Mouse (Mus musculus): ENCODE results near the gene Ercc1. TPM values are rescaled to one million over a fixed set of nuclear protein-coding genes. Genes with fewer than 3 reads are reported as not detected.

Ercc1 gene
- polyA plus RNA-seq, 1 experiment from 2014 or later = 80.6 TPM

DNA sequence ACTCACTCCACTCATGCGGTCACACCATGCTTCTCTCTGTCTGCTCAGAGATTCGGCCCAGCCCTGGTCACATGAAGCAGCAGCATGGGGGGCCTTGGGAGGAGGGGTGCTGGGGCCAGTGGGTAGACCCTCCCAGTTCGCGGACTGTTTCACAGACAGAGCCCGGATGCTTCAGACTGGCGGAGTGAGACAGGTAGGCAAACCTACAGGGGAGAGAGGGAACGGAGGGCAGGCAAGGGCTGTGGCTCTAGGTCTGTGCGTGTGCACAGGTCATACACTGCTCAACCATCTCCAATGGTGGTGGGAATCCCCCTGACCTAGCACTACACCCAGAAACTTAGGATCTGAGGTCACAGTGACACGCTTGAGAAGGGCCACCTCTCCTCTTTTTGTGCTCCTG, 25.1 kb upstream of the Ercc1 start:
- ATAC-seq = peak; percentile 71
- no peaks in the 10 kb centered on the region for H3K36me3 ChIP-seq (ENCODE audit: control insufficient read depth, insufficient read depth, low read length)
- H3K9me3 ChIP-seq (ENCODE audit: control insufficient read depth, low read length) = no peaks in the 10 kb centered on the region
- 0 out of 2 replicates have a peak overlapping the region, but pooled peaks have one; percentile 47 for H3K27ac ChIP-seq (ENCODE audit: low read depth, low read length)
- H3K9ac ChIP-seq (ENCODE audit: low read depth, low read length) = peak overlapping the region; percentile 68
- peak overlapping the region; percentile 91 for H3K4me2 ChIP-seq (ENCODE audit: low read length)
- WGBS = 26% methylated on average over 9 of the region's 9 CpGs
- H3K4me3 ChIP-seq (ENCODE audit: low read length) = peak overlapping the region; percentile 62
- no peaks in the 10 kb centered on the region for H3K27me3 ChIP-seq (replicated peaks; ENCODE audit: control insufficient read depth, insufficient read depth, low read length)
- peaks cover 12% of the 10 kb centered on the region for H3K4me1 ChIP-seq (ENCODE audit: control insufficient read depth, insufficient read depth, low read depth, low read length)

DNA sequence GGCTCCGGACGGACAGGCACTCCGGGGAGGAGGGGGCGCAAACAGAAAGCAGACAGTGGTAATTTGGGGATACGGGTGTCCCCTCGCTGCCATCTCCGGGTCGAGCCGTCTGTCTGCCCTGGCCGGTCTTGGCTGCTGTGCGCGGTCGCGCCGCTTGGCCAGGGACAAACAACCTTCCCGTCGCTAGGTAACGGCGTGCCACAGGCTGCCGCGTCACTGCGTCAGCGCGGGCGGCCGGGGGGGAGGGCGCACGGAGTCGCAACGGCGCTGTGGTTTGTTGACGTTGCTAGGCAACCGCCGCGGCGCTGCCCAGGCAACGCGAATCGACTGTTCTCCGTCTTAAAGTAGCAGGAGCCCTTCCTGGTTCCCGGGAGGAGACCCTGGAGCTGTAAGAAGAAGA, 24.7 kb upstream of the Ercc1 start:
- under 1% methylated on average over 41 of the region's 41 CpGs for WGBS
- 0 out of 2 replicates have a peak overlapping the region, but pooled peaks have one; percentile 47 for H3K27ac ChIP-seq (ENCODE audit: low read depth, low read length)

DNA sequence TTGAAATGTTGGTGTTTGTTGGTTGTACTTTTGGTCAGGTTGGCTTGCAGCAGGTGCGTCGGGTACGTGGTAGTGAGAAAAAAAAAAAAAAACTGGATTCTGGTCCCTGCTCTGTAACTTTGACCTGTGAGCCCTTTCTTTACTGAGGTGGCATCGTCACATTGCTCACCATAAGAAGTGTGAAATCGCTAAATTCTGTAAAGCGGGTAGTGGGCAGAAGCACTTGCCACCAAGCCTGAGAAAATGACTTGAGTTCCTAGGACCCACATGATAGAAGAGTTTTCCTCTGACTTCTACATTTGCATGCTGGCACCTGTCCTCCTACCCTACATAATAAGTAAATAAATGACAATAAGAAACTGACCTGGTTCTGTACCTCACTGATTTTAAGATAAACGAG, 23.9 kb upstream of the Ercc1 start:
- H3K9me3 ChIP-seq (ENCODE audit: control insufficient read depth, low read length) = no peaks in the 10 kb centered on the region
- WGBS = 37% methylated on average over 7 of the region's 7 CpGs
- peak overlapping the region; percentile 60 for H3K9ac ChIP-seq (ENCODE audit: low read depth, low read length)
- peak overlapping the region; percentile 62 for H3K4me3 ChIP-seq (ENCODE audit: low read length)
- H3K36me3 ChIP-seq (ENCODE audit: control insufficient read depth, insufficient read depth, low read length) = no peaks in the 10 kb centered on the region
- H3K4me1 ChIP-seq (ENCODE audit: control insufficient read depth, insufficient read depth, low read depth, low read length) = peaks cover 12% of the 10 kb centered on the region
- no peak for ATAC-seq
- H3K4me2 ChIP-seq (ENCODE audit: low read length) = peak overlapping the region; percentile 91
- H3K27me3 ChIP-seq (replicated peaks; ENCODE audit: control insufficient read depth, insufficient read depth, low read length) = no peaks in the 10 kb centered on the region
- no peak overlapping the region for H3K27ac ChIP-seq (ENCODE audit: low read depth, low read length)

More for the DNA sequence above, 24.7 kb upstream of the Ercc1 start:
- peak overlapping the region; percentile 62 for H3K4me3 ChIP-seq (ENCODE audit: low read length)
- peak overlapping the region; percentile 68 for H3K9ac ChIP-seq (ENCODE audit: low read depth, low read length)
- no peaks in the 10 kb centered on the region for H3K36me3 ChIP-seq (ENCODE audit: control insufficient read depth, insufficient read depth, low read length)
- H3K27me3 ChIP-seq (replicated peaks; ENCODE audit: control insufficient read depth, insufficient read depth, low read length) = no peaks in the 10 kb centered on the region
- no peaks in the 10 kb centered on the region for H3K9me3 ChIP-seq (ENCODE audit: control insufficient read depth, low read length)
- H3K4me2 ChIP-seq (ENCODE audit: low read length) = peak overlapping the region; percentile 91
- H3K4me1 ChIP-seq (ENCODE audit: control insufficient read depth, insufficient read depth, low read depth, low read length) = peaks cover 12% of the 10 kb centered on the region
- ATAC-seq = peak; percentile 95

- Histone ChIP-seq H3K4me2 (ENCODE audit: low read length) (no peak overlapping the region), H3K36me3 (ENCODE audit: control insufficient read depth, insufficient read depth, low read length) (no peaks in the 10 kb centered on the region), H3K9me3 (ENCODE audit: control insufficient read depth, low read length) (no peaks in the 10 kb centered on the region), H3K27ac (ENCODE audit: low read depth, low read length) (no peak overlapping the region), H3K4me1 (ENCODE audit: control insufficient read depth, insufficient read depth, low read depth, low read length) (peaks cover 15% of the 10 kb centered on the region), H3K27me3 (replicated peaks; ENCODE audit: control insufficient read depth, insufficient read depth, low read length) (no peaks in the 10 kb centered on the region), H3K9ac (ENCODE audit: low read depth, low read length) (no peak overlapping the region), H3K4me3 (ENCODE audit: low read length) (no peak overlapping the region)
- 67% methylated on average over 5 of the region's 5 CpGs for WGBS
- ATAC-seq = no peak
Measured at GRCm38 (mm10) chr7:19321464-19321863, 23.1 kb upstream of the Ercc1 start.

- no peak overlapping the region for H3K9ac ChIP-seq (ENCODE audit: low read depth, low read length)
- H3K4me1 ChIP-seq (ENCODE audit: control insufficient read depth, insufficient read depth, low read depth, low read length) = peaks cover 22% of the 10 kb centered on the region
- ATAC-seq = no peak
- H3K4me3 ChIP-seq (ENCODE audit: low read length) = no peak overlapping the region
- 65% methylated on average over 9 of the region's 9 CpGs for WGBS
- H3K4me2 ChIP-seq (ENCODE audit: low read length) = no peak overlapping the region
- no peaks in the 10 kb centered on the region for H3K9me3 ChIP-seq (ENCODE audit: control insufficient read depth, low read length)
- no peaks in the 10 kb centered on the region for H3K27me3 ChIP-seq (replicated peaks; ENCODE audit: control insufficient read depth, insufficient read depth, low read length)
- H3K36me3 ChIP-seq (ENCODE audit: control insufficient read depth, insufficient read depth, low read length) = no peaks in the 10 kb centered on the region
- no peak overlapping the region for H3K27ac ChIP-seq (ENCODE audit: low read depth, low read length)
Measured at GRCm38 (mm10) chr7:19322489-19322888, 22.1 kb upstream of the Ercc1 start.

- H3K9me3 ChIP-seq (ENCODE audit: control insufficient read depth, low read length) = no peaks in the 10 kb centered on the region
- H3K27me3 ChIP-seq (replicated peaks; ENCODE audit: control insufficient read depth, insufficient read depth, low read length) = no peaks in the 10 kb centered on the region
- peaks cover 22% of the 10 kb centered on the region for H3K4me1 ChIP-seq (ENCODE audit: control insufficient read depth, insufficient read depth, low read depth, low read length)
- no peak overlapping the region for H3K4me2 ChIP-seq (ENCODE audit: low read length)
- no peak for ATAC-seq
- no peak overlapping the region for H3K9ac ChIP-seq (ENCODE audit: low read depth, low read length)
- no peaks in the 10 kb centered on the region for H3K36me3 ChIP-seq (ENCODE audit: control insufficient read depth, insufficient read depth, low read length)
- H3K27ac ChIP-seq (ENCODE audit: low read depth, low read length) = no peak overlapping the region
- H3K4me3 ChIP-seq (ENCODE audit: low read length) = no peak overlapping the region
- 85% methylated on average over 11 of the region's 11 CpGs for WGBS
Measured at GRCm38 (mm10) chr7:19324221-19324620, 20.4 kb upstream of the Ercc1 start.

DNA sequence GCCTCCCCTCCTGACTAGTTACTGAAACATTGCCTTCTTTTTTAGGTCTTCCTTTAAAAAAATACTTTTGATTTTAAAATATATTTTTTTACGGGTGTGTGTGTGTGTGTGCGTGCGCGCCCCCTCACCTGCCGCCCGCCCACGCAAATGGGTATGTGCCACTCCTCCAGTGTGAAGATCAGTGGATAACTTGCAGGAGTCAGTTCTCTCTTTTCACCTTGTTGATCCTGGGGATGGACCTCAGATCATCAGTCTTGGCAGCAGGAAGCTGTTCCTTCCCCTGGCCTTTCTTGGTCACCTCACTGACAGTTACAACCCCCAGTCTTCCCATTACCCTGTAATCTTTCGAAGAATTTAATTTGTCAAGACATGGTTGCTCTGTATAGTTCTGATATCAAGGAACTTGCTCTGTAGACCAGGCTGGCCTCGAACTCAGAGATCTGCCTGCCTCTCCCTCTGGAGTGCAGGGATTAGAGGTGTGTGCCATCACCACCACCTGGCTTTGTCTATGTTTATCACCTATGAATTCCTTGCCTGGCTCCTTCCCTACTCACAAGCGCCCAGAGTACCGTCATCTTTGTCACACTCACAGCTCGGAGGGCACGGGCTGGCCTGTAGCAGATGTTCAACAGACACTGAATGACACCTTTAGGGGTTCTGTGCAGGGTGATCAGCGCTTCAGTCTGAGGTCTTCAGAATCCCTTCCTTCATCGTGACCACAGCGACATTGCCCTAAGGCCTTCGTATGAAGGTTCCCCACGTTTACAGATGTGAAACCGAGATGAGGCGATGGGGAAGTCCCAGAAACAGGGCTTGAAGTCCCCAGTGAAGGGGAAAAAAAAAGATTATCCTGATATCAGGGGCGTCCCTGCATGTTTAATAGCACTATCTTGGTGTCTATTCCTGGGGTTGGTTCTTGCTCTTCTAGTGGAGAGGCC, 19.0 kb upstream of the Ercc1 start:
- no peaks in the 10 kb centered on the region for H3K27me3 ChIP-seq (replicated peaks; ENCODE audit: control insufficient read depth, insufficient read depth, low read length)
- 74% methylated on average over 21 of the region's 21 CpGs for WGBS
- peaks cover 13% of the 10 kb centered on the region for H3K4me1 ChIP-seq (ENCODE audit: control insufficient read depth, insufficient read depth, low read depth, low read length)
- no peak overlapping the region for H3K4me3 ChIP-seq (ENCODE audit: low read length)
- ATAC-seq = no peak
- no peak overlapping the region for H3K4me2 ChIP-seq (ENCODE audit: low read length)
- no peak overlapping the region for H3K9ac ChIP-seq (ENCODE audit: low read depth, low read length)
- H3K27ac ChIP-seq (ENCODE audit: low read depth, low read length) = no peak overlapping the region
- no peaks in the 10 kb centered on the region for H3K36me3 ChIP-seq (ENCODE audit: control insufficient read depth, insufficient read depth, low read length)
- no peaks in the 10 kb centered on the region for H3K9me3 ChIP-seq (ENCODE audit: control insufficient read depth, low read length)

DNA sequence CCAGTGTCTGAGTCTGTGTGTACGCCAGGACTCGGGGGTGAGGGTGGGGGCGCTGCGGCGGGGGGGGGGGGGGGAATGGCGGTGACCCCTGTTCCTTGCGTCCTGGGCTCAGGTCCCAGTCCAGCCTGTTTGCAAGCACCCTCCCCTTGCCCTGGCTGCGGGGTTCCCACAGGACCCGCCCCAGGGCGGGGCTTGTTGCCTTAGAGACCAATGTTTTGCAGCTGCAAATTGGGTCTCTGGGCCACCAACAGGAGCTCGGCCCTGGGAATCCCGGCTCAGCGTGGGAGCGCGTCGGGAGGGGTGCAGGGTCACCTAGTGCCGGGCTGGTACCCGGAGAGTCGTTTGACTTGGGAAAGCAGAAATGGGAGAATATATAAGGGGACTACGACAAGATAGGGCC, 18.2 kb upstream of the Ercc1 start:
- H3K36me3 ChIP-seq (ENCODE audit: control insufficient read depth, insufficient read depth, low read length) = no peaks in the 10 kb centered on the region
- peak overlapping the region; percentile 63 for H3K9ac ChIP-seq (ENCODE audit: low read depth, low read length)
- peaks cover 11% of the 10 kb centered on the region for H3K4me1 ChIP-seq (ENCODE audit: control insufficient read depth, insufficient read depth, low read depth, low read length)
- peak overlapping the region; percentile 68 for H3K4me2 ChIP-seq (ENCODE audit: low read length)
- under 1% methylated on average over 19 of the region's 20 CpGs for WGBS
- peak overlapping the region; percentile 26 for H3K27ac ChIP-seq (ENCODE audit: low read depth, low read length)
- peak overlapping the region; percentile 43 for H3K4me3 ChIP-seq (ENCODE audit: low read length)
- no peaks in the 10 kb centered on the region for H3K27me3 ChIP-seq (replicated peaks; ENCODE audit: control insufficient read depth, insufficient read depth, low read length)
- no peaks in the 10 kb centered on the region for H3K9me3 ChIP-seq (ENCODE audit: control insufficient read depth, low read length)
- ATAC-seq = peak; percentile 39

DNA sequence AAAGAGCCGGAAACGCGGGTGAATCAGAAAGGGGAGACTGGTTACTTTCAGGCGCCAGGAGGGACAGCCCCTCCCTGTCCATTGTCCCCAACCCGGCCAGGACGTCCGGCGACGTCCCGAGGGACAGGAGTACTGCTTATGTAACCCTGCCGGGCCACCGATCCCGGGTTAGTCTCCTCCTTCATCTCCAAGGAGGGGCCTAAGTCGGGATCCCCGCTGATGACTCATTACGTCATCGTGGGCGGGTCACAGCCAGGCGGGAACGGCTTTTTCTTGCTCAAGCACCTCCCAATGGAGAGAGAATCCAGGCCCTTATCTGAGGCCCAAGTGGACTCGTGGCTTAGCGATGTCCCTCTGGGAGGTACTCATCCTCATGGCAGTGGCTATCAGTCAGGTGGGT, 17.4 kb upstream of the Ercc1 start:
- peaks cover 11% of the 10 kb centered on the region for H3K4me1 ChIP-seq (ENCODE audit: control insufficient read depth, insufficient read depth, low read depth, low read length)
- ATAC-seq = peak; percentile 57

More for the DNA sequence above, 17.4 kb upstream of the Ercc1 start:
- no peaks in the 10 kb centered on the region for H3K36me3 ChIP-seq (ENCODE audit: control insufficient read depth, insufficient read depth, low read length)
- H3K4me3 ChIP-seq (ENCODE audit: low read length) = peak overlapping the region; percentile 43
- WGBS = 0% methylated on average over 22 of the region's 22 CpGs
- H3K27me3 ChIP-seq (replicated peaks; ENCODE audit: control insufficient read depth, insufficient read depth, low read length) = no peaks in the 10 kb centered on the region
- H3K4me2 ChIP-seq (ENCODE audit: low read length) = peak overlapping the region; percentile 68
- H3K9ac ChIP-seq (ENCODE audit: low read depth, low read length) = peak overlapping the region; percentile 63
- H3K27ac ChIP-seq (ENCODE audit: low read depth, low read length) = no peak overlapping the region; the same call in 1 of the 2 replicates
- H3K9me3 ChIP-seq (ENCODE audit: control insufficient read depth, low read length) = no peaks in the 10 kb centered on the region

Measured in hindbrain, embryonic 16.5 days (tissue).